In genomic region chr5:144845352-144845751, GRCm38 (mm10) we compare ENCODE assay signal across 32 mouse cellular contexts.
DNase-seq lines count a peak whose midpoint lies in the region; ATAC-seq lines count a peak whose summit lies in the region.
"Had no signal": no experiment of that assay in that cellular context is flagged by ENCODE, and none has a peak within 500 bp of the region (broad histone marks: within the 10 kb centered on the region; RNA-seq: fewer than 3 reads in every experiment).

No protein-coding gene starts in this region.

- no peak overlapping the region for H3K27ac ChIP-seq in heart, embryonic 10.5 days
- H3K27ac ChIP-seq: embryonic facial prominence, embryonic 12.5 days; heart, embryonic 13.5 days; kidney, embryonic 15.5 days; left cerebral cortex, adult 2 months; limb, embryonic 13.5 days; midbrain, embryonic 12.5 days; neural tube, embryonic 13.5 days; stomach, postnatal 0 days had no signal

- no peaks in the 10 kb centered on the region for H3K27me3 ChIP-seq in heart, embryonic 10.5 days (ENCODE audit: insufficient read depth, poor library complexity, severe bottlenecking)
- H3K27me3 ChIP-seq: embryonic facial prominence, embryonic 12.5 days; heart, embryonic 13.5 days; kidney, embryonic 15.5 days; limb, embryonic 13.5 days; megakaryocyte, embryonic 14.5 days; midbrain, embryonic 12.5 days; neural tube, embryonic 13.5 days had no signal

- ATAC-seq in erythroid progenitor cell, adult 5-6 weeks (replicated peaks; ENCODE audit: low FRiP score, poor library complexity, severe bottlenecking): no peak
- ATAC-seq: activated CD4-positive, CD25-positive, alpha-beta regulatory T cell, adult 4 months; hindbrain, embryonic 16.5 days; liver, postnatal 0 days had no signal

- no peaks in the 10 kb centered on the region for H3K9me3 ChIP-seq in heart, embryonic 10.5 days
- H3K9me3 ChIP-seq: embryonic facial prominence, embryonic 12.5 days; heart, embryonic 13.5 days; kidney, embryonic 15.5 days; limb, embryonic 13.5 days; megakaryocyte, embryonic 14.5 days; midbrain, embryonic 12.5 days; neural tube, embryonic 13.5 days had no signal

- no peak overlapping the region for H3K4me3 ChIP-seq in heart, embryonic 10.5 days
- H3K4me3 ChIP-seq: embryonic facial prominence, embryonic 12.5 days; heart, embryonic 13.5 days; kidney, embryonic 15.5 days; left cerebral cortex, adult 2 months; limb, embryonic 13.5 days; megakaryocyte, embryonic 14.5 days; midbrain, embryonic 12.5 days; myocyte; neural tube, embryonic 13.5 days had no signal

- peaks cover 100% of the 10 kb centered on the region for H3K36me3 ChIP-seq in heart, embryonic 10.5 days

- intact Hi-C loops in left cerebral cortex, postnatal 4 days (cut with DNase I): no loop called here

- DNase-seq in left cerebral cortex, postnatal 4 days: peak; percentile 58
- DNase-seq in left cerebral cortex, adult 11 months (ENCODE audit: low spot score): no peak
- DNase-seq in cerebellum, adult 11-12 months: peak; percentile 92
- DNase-seq in cerebellum, adult 9-11 months: peak; percentile 92
- no peak for DNase-seq in heart, adult 8-10 months (ENCODE audit: low spot score)
- no peak for DNase-seq in heart, embryonic 10.5 days (ENCODE audit: low spot score)
- DNase-seq: adrenal gland, adult 2 months; adrenal gland, postnatal 36 days; B cell, adult 2 months; gastrocnemius, postnatal 25 days; heart, adult 18-20 months; heart, postnatal 10 days; kidney, adult 18-20 months; kidney, postnatal 36 days; liver, postnatal 0 days; lung, postnatal 36 days; right cerebral cortex, postnatal 4 days; thymus, adult 18-20 months; thymus, postnatal 36 days had no signal

- 95% methylated on average over 20 of the region's 20 CpGs for WGBS in heart, embryonic 10.5 days

- H3K4me1 ChIP-seq in heart, embryonic 10.5 days: no peaks in the 10 kb centered on the region
- H3K4me1 ChIP-seq: embryonic facial prominence, embryonic 12.5 days; heart, embryonic 13.5 days; kidney, embryonic 15.5 days; limb, embryonic 13.5 days; midbrain, embryonic 12.5 days; neural tube, embryonic 13.5 days had no signal

Comparison
In these comparisons a context has a peak if more than half of its experiments do, and no peak if none do; other contexts are left out.
1. DNase-seq: peak in left cerebral cortex, postnatal 4 days (single experiment), cerebellum, adult 11-12 months (single experiment) and cerebellum, adult 9-11 months (single experiment); none in left cerebral cortex, adult 11 months (single experiment), heart, adult 8-10 months (single experiment) and heart, embryonic 10.5 days (single experiment).